In the genomic region with DNA sequence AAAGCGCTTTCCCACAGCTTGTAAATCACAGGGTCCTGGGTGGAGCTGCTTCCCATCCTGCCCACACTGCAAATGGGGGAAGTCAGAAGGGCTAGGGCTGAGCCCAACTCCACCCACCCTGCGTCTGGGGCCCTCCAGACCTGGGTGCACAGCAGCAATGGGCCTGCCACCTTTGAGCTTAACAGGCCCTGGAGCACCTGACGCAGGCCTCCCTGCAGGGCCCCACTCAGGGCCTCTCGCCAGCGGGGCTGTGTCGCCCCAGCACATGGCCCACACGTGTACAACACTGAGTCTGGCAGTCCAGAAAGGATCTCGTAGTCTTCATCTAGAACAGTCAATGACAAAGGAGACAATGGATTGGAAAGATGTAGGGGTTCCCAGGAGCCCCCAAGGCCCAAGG, we compare ENCODE assay signal across 16 mouse cellular contexts. TPM values are rescaled to one million over a fixed set of nuclear protein-coding genes. Genes with fewer than 3 reads are reported as not detected.
"Had no signal": no experiment of that assay in that cellular context is flagged by ENCODE, and none has a peak within 500 bp of the region (broad histone marks: within the 10 kb centered on the region; RNA-seq: fewer than 3 reads in every experiment).

No protein-coding gene starts in this region.

- H3K4me1 ChIP-seq: limb, embryonic 13.5 days; neural tube, embryonic 13.5 days had no signal

- H3K9me3 ChIP-seq: limb, embryonic 13.5 days; neural tube, embryonic 13.5 days had no signal

- H3K27ac ChIP-seq: kidney, postnatal 0 days; layer of hippocampus, adult 2 months; limb, embryonic 13.5 days; liver, embryonic 14.5 days; macrophage; neural tube, embryonic 13.5 days had no signal

- H3K9ac ChIP-seq: limb, embryonic 13.5 days; liver, embryonic 14.5 days; liver, postnatal 0 days; lung, embryonic 14.5 days; neural tube, embryonic 13.5 days had no signal

- H3K27me3 ChIP-seq: limb, embryonic 13.5 days; neural tube, embryonic 13.5 days had no signal

- ATAC-seq: liver, postnatal 0 days; lung, postnatal 0 days had no signal

- H3K4me2 ChIP-seq: limb, embryonic 13.5 days; lung, embryonic 14.5 days; neural tube, embryonic 13.5 days had no signal

- DNase-seq: kidney, adult 2 months; layer of hippocampus, adult 9-11 months; liver; liver, postnatal 0 days; lung, embryonic 14.5 days; midbrain, embryonic 14.5 days; retina, postnatal 1 day; thymus, postnatal 25 days had no signal

- H3K4me3 ChIP-seq: layer of hippocampus, adult 2 months; limb, embryonic 13.5 days; myocyte; neural tube, embryonic 13.5 days had no signal

RNA-seq across cellular contexts. Expression of a gene that starts 14.7 kb away (rescaled TPM):
- polyA plus RNA-seq: macrophage had no signal
